Mouse (Mus musculus) retina, adult 2 months (tissue): ENCODE measurements at regions not wholly inside any gene's neighbourhood (a gene's known extent, or its start where the extent isn't known, plus 50 kb on each side); places are given as distances from the start of the nearest gene placed in this dataset.

ENCODE experiments used
- DNase-seq: peaks from one replicate; pipeline ENCODE4 v3.0.0-alpha.2; 2012; ENCODE audit warnings: low read depth, low spot score

- no peak for DNase-seq
These were observed 66.2 kb downstream of the Car2 start for GRCm38 (mm10) chr3:14952169-14952729.

GRCm38 (mm10) chr3:14952951-14953350 is 66.9 kb downstream of the Car2 start:
- no peak for DNase-seq

GRCm38 (mm10) chr3:14957481-14957880 is 71.4 kb downstream of the Car2 start:
- DNase-seq, result no peak

GRCm38 (mm10) chr3:14958277-14958676 is 72.2 kb downstream of the Car2 start:
- no peak for DNase-seq

- no peak for DNase-seq
These were observed 73.5 kb downstream of the Car2 start for GRCm38 (mm10) chr3:14959586-14959985.

GRCm38 (mm10) chr3:14964795-14965194 is 78.7 kb downstream of the Car2 start:
- no peak for DNase-seq

- no peak for DNase-seq
These were observed 79.5 kb downstream of the Car2 start for GRCm38 (mm10) chr3:14965438-14966044.

- DNase-seq, result no peak
These were observed 81.2 kb downstream of the Car2 start for GRCm38 (mm10) chr3:14967235-14967634.

- no peak for DNase-seq
These were observed 82.3 kb downstream of the Car2 start for GRCm38 (mm10) chr3:14968345-14968744.

- no peak for DNase-seq
These were observed 83.6 kb downstream of the Car2 start for GRCm38 (mm10) chr3:14969698-14970097.

- DNase-seq, result no peak
These were observed 85.6 kb downstream of the Car2 start for GRCm38 (mm10) chr3:14971647-14972046.

GRCm38 (mm10) chr3:14974758-14975157 is 88.7 kb downstream of the Car2 start:
- DNase-seq, result no peak

GRCm38 (mm10) chr3:14975203-14975602 is 89.1 kb downstream of the Car2 start:
- DNase-seq, result no peak

GRCm38 (mm10) chr3:14979116-14979613 is 93.1 kb downstream of the Car2 start:
- no peak for DNase-seq

GRCm38 (mm10) chr3:14989635-14990034 is 103.6 kb downstream of the Car2 start:
- no peak for DNase-seq

GRCm38 (mm10) chr3:14993936-14994335 is 107.9 kb downstream of the Car2 start:
- no peak for DNase-seq

- DNase-seq, result no peak
These were observed 111.2 kb downstream of the Car2 start for GRCm38 (mm10) chr3:14997241-14997640.

- no peak for DNase-seq
These were observed 112.4 kb downstream of the Car2 start for GRCm38 (mm10) chr3:14998521-14998920.

GRCm38 (mm10) chr3:14999411-14999810 is 113.3 kb downstream of the Car2 start:
- no peak for DNase-seq

- no peak for DNase-seq
These were observed 113.8 kb downstream of the Car2 start for GRCm38 (mm10) chr3:14999914-15000313.

- no peak for DNase-seq
These were observed 114.6 kb downstream of the Car2 start for GRCm38 (mm10) chr3:15000657-15001056.

- DNase-seq, result no peak
These were observed 121.7 kb downstream of the Car2 start for GRCm38 (mm10) chr3:15007821-15008220.

GRCm38 (mm10) chr3:15008501-15008900 is 122.4 kb downstream of the Car2 start:
- DNase-seq, result no peak

GRCm38 (mm10) chr3:15009747-15010146 is 123.7 kb downstream of the Car2 start:
- DNase-seq, result no peak
